Mouse (Mus musculus): ENCODE results near the gene Mapk12.

DNA sequence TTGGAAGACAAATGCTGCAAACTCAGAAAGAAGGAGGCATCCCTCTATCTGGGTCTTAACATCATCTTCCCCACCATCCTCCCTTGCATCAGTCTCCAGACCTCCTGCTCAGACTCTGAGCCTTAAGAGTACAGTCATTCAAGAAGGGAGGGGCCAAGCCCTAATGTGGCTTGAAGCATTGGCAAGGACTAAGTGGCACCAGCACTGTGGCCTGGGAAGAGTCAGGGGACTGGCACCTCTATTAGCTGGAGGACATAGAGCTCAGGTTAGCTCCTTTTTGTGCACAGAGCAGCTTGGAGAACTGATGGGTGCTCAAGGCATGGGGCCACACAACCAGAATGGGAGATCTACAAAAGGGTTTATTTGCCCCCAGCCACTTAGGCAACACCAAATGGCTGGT, 10.3 kb downstream of the Mapk12 start:
- no peak for TF ChIP-seq CTCF (IDR thresholded peaks at IDR 0.05; ENCODE audit: control insufficient read depth, insufficient read depth, insufficient read length)
- TF ChIP-seq CEBPB (IDR thresholded peaks at IDR 0.05; ENCODE audit: low read depth) = no peak
- TF ChIP-seq FOSL1 (IDR thresholded peaks at IDR 0.05; ENCODE audit: insufficient read depth, low read length, poor library complexity, severe bottlenecking) = no peak
- TF ChIP-seq USF1 (IDR thresholded peaks at IDR 0.05; ENCODE audit: low read depth) = no peak
